Mouse (Mus musculus) spleen, postnatal 36 days (tissue): ENCODE measurements around the gene A330070K13Rik.

ENCODE experiments used
- DNase-seq, 2 experiments: peaks; one replicate each; pipeline ENCODE4 v3.0.0; 2022; ENCODE audit warnings: low spot score in 2 of 2, mixed read lengths in 1 of 2

A330070K13Rik gene

DNA sequence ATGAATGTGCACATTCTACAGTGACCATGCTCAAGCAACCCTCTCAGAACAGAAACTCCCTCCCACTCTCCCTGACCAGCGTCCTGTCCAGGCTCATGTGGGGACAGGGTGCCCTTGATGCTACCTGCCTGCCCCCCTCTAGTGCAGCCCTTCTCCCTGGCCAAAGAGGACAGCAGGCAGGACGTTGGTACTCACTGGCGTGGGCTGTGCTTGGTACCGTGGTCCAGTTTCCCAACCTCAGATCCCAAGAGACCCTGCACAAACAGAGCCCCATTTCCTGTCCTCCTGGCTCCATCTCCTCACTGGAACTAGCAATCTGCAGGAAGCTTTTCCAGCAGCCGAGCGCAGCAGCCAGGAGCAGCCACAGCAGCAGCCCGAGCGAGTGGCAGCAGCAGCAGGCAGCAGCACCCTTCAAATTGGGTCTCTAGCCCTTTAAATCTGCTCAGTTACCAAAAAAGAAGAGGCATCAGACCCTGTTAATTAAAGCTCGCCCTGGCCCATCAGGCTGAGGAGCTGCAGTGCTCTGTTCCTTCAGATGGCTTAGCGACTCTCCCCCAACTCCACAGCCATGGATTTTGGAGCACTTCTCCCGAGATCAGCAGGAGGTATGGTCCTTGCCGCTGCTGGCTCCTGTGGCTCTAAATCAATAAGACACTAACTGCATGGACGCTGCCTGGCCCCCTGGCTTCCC, at the start of gene A330070K13Rik:
A330070K13Rik (minus strand) TSS at position 410 of the 691 bp plus-strand sequence.
- DNase-seq, result no peak

DNA sequence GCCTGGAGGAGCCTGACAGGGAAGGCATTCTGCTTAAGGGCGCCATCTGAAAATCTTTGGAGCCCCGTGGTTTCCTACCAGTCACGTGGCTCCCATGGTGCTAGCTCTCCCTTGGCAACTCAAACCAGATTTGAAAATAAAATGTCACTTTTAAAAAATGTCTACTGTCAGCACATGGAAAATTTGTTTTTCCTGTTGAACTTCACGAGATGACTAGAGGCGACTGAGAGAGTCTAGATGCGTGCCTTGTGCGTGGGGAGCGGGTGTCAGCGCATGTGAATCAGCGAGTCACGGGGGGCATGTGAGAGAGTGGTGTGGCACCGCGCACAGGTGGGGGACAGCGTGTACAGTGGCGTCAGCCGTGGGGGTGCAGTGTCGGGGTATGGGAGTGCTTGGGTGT, 27.1 kb upstream of the A330070K13Rik start:
- no peak for DNase-seq

DNA sequence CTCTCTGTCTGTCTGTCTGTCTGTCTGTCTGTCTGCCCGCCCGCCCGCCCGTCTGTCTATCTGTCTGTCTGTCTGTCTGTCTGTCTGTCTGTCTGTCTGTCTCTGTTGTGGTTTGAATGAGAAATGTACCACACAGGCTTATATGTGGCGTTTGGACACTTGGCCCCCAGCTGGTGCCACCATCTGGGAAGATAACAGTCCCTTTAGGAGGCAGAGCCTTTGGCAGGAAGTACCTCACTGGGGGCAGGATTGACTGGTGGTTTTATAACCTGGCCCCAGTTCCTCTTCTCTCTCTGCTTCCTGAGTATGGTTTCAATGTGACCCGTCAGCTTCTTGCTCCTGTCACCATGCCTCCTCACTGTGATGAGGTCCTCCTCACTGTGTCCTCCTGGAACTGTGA, 25.3 kb upstream of the A330070K13Rik start:
- no peak for DNase-seq

DNA sequence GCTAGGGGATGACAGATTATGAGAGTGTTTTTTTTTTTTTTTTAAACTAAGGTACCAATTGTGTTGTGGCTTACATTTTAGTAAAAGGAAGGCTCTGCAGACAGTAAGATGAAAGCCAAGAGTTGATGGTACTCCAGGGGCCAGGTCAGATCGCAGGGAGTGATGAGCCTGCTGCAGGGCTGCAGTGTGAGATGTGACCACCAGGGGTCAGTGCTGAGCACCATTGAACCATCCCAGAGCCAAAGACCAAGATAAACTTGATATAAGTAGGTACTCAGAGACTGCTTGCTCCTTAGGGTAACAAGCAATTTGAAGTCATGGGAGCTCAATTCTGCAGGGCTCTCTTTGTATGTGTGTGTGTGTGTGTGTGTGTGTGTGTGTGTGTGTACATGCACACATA, 20.8 kb upstream of the A330070K13Rik start:
- DNase-seq, result no peak

DNA sequence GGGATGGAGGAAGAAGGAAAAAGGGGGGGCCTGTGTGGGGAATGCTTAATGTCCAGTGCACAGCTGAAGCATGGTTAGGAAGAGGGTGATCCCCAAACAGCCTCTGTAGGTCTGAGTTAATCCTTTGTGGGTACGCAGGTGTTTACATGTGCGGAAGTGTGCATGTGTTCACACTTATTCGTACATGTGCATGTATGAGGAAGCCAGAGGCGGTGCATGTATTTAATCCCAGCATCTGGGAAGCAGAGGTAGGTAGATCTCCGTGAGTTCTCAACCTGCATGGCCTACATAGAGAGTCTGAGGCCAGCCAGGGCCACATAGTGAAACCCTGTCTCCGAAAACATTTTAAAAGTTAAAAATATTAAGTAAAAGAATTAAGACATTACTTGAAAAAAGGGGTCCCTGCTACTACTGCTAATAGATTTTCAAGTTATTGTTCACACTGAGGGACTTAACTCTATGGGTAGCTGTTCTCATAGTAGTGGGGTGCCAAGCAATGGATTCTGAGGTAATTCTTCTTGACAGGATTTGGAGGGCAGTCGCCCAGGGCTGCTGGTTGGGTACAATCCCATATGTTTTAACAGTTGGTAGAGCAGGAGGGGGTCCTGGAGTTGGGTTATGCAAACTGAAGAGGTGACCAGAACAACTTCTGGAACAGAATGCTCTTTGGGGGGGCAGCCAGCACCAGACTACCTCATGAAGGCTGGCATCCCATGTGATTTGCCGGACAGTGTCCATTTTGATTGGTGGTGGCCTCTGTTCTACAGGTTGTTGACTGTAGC, 15.9 kb upstream of the A330070K13Rik start:
- no peak for DNase-seq

DNA sequence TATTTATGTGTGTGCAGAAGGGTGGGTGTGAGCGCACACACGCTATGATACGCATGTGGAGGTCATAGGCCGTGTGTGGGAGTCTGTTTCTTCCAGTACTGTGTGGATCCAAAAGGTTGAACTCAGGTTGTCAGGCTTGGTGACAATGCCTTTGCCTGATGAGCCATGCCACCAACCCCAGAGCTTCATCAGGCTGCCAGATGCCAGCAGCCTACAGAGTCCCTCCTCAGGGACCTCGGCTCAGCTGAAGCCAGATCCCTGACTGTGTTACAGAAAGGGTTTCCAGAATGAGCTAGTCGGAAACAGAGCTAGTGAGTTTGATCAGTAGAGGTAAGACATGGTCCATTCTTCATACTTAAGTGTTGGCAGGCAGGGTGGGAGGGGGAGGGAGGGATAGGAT, 10.7 kb upstream of the A330070K13Rik start:
- DNase-seq, result no peak

DNA sequence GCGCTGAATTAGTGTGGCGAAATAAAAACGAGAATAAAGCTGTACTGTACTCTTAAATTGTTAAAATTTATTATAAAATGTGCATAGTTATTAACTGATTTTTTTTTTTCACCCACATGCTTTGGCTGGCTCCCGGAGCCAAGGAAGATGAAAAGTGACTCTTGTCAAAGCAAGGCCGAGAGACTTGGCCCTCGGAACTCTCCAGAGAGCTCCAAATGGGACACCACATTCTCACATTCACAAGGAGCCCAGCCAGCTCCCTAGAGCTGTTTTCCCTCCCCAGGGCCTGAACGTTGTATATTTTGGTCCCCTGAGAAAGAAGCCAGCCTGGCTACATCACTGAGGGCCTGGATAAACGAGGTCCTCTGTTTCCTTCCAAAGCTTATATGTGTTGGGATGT, 10.0 kb upstream of the A330070K13Rik start:
- no peak for DNase-seq

DNA sequence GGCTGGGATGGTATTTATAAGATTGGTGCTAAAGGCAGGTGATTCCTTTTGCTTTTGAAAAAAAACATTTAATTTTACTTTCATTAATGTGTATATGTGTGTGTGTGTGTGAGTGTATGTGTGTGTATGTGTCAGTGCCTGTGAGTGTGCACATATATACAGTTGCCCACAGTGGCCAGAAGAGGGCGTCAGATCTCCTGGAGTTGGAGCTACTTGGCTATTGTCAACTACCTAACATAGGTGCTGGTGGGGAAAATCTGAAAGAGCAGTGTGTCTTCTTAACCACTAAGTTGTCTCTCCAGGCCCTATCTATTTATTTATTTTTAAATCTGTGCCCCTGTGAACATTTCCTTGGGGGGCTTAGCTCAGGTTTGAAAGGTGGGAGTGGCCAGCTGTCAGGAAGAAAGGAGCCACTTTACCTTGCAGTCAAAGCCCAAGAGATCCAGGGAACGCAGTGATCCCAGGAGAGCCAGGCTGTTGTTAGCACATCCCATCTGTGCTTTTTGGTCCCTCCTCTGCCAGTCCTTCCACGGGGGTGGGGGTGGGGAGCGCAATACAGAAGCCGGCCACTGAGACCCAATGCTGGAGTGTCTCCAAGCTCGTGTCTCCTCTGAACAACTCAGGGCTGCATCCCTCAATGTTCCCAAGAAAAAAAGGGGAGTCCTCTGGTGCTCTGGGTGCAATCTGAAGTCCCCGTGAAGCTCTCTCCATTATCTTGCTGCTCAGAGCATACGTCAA, 9.4 kb upstream of the A330070K13Rik start:
- no peak for DNase-seq

DNA sequence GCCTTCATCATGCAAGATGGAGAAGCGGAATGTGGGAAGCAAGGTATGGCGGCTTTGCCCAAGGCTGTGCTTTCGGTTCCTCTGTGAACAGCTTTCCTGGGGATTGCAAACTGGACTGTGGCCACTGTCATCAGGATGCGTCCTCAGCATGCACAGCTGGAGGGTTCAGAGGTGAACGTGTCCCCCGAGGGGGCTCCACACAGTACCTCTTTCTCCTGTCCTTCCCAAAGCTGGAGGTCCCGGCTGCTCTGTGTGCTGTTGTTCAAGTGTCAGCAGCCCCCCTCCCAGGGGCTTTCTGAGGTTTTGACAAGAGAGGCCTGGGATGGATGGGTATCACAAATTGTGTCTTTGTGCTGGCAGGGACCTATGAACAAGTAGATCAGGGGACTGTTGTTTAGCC, 2.0 kb upstream of the A330070K13Rik start:
- DNase-seq, result no peak

DNA sequence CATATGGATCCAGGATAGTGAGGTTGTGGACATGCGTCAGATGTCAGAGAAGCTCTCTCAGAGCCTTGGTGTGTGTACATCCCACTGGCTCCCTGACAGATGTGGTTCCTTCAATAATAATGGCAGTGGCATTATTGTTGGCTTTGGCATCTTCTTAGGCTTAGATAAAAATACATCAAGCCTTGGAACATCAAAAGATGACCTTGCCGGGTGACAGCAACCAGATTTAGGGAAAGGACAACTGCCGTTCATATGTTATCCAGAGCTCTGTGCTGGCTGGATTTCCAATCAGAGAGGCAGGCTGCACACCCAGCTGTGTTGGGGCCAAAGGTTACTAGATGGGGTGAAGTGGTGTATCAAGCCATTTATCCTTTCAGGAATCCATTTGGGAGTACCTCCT, 9.0 kb downstream of the A330070K13Rik start:
- DNase-seq, result no peak

DNA sequence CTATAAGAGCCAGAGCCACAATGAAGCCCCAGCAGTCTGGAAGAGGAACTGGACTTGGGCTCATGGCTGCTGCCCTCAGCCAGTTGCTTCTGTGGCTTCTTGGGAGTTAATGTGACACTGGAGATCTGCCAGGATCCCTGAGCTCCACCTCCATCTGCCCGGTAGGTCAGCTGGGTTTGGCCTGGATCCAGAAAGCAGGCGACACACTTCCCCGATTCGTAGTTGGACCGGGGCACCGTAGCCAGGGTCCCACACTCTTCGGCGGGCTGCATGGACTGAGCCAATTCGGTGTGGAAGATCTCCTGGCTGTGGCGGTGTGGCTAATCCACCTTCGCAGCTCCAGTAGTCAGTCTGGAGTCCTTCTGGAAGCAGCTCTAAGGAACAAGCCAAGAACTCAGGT, 15.2 kb downstream of the A330070K13Rik start, which contains the start of gene Caln1:
Caln1 (plus strand) TSS at position 219 of the 400 bp plus-strand sequence.
- DNase-seq, result no peak

DNA sequence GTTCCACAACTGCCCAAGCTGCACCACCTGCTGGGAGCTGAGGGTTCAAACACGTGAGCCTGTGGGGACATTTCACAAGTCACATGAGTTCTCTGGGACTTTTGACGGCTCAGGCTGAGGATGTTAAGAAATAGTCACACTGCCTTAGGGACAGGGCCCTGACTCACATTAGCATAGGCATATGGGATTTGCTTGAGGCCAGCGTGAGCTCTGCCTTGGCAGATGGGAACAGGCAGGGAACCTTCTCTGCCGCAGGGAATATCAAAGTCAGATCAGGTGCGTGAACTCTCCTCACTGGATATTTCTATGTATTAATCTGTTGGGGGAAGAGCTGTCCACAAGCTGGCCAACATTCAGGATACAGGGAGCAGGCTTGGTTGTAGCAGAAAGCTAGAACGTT, 16.2 kb downstream of the A330070K13Rik start:
- no peak for DNase-seq

DNA sequence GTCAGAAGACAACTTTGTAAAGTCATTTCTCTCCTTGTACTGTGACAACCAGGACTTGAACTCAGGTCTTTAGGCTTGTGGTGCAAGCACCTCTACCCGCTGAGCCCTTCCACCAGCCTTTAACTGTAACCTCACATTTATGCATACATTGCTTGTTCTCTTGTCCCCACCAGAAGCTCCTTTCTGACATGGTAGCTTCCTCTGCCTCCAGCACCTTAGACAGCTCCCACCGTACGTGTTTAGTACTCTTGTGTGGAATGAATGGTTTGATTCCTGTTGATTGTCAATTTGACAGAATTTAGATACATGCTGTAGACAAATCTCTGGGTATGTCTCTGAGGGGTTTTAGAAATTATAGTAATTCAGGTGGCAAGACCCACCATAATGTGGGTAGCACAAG, 20.7 kb downstream of the A330070K13Rik start:
- no peak for DNase-seq

DNA sequence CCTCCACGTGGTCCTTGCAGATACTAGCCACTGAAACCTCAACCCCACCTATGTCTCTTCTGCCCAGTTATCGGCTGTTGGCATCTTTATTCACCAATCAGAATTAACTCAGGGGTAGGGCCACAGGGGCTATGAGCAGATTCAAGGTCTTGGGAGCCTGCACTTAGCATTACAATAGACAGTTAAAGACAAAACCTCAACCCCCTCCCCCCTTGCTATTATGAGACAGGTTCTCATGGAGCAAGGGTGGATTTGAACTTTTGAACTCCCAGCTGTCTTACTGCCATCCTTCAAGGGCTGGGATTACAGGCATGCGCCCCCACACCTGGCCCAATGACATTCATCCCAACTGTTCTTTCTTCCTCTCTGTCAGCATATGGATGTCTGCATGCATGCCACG, 21.3 kb downstream of the A330070K13Rik start:
- DNase-seq, result no peak

DNA sequence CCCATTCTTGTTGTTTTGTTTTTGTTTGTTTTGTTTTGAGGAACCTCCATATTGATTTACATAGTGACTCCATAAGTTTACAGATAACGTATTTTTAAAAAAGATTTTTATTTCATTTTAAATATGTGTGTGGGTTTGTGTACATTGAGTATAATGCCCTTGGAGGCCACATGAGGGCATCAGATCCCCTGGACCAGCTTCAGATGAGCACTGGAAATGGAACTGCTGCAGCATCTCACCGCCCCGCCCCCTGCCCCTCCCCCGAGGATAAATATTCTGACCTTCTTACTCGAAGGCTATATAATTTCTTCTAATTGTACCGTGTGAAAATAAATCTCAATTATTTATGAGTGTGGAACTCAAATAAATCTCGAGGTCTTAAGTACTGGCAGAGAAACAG, 29.2 kb downstream of the A330070K13Rik start:
- no peak for DNase-seq

DNA sequence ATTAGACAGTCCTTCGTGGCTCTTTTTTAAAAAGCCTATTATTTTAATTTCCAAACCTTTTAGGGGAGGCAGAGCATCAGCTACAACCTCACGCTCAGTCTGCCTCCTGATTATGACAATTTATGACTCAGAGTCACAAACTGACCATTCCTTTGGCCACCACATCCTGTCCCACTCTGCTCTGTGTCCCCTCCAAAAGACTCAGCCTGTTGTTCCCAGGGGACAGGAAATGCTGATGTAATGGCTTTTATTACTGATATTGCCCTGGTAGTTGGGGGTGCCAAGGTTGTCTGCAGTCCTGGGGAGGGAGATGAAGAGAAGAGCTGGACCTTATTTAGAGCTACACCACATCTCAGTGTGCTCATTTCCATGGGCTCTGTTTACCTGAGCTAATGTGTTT, 38.6 kb downstream of the A330070K13Rik start:
- DNase-seq, result no peak

DNA sequence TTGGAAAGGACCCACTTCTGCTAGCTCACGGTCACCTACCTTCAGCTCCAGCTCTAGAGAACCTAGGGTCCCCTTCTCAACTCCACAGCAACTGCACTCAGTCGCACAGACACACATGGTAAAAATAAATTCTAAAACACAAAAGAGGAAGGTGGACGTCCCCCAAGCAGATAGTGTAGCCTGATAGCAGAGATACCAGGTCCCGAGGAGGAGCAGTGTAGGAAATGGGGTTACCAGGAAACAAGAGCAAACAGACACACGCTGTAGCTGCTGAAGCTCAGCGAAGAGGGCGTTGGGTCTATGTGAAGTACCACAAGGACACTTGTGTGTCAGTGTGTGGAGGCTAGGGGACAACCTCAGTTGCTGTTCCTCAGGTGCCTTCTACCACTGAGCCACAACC, 39.4 kb downstream of the A330070K13Rik start:
- DNase-seq, result no peak

DNA sequence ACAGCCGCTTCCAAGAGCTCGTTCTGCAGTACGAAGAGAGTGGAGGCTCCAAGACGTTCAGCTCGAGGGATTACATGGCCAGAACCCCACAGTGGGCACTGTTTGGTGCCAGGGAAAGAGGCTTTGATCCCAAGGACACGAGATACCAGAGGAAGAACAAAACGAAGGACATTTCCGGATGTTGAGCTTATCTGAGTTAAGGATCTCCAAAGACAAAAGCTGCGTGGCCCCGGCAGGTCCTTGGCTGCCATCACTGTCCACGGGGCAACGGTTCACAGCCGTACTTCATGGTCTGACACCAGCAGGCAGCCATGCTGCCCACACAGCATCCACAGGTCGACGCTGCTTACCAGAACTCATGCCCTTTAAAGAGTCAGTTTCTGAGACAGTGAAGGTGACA, 43.8 kb downstream of the A330070K13Rik start:
- no peak for DNase-seq

DNA sequence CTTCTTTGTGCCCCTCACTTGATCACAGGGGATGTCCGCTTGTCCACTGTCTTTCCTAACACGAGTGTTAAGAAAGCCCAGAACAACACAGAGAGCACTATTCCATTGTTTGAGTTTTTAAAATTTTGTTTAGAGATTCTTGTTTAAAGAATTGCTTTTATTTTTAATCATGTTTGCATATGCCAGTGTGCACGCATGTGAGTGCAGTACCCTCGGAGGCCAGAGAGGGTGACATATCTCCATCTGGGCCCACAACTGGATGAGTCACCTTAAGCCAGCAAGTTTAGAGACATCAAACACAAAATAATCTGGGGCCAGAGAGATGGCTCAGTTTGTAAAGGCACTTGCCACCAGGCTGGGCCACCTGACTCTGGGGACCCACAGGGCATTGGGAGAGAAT, 49.0 kb downstream of the A330070K13Rik start:
- DNase-seq, result no peak

DNA sequence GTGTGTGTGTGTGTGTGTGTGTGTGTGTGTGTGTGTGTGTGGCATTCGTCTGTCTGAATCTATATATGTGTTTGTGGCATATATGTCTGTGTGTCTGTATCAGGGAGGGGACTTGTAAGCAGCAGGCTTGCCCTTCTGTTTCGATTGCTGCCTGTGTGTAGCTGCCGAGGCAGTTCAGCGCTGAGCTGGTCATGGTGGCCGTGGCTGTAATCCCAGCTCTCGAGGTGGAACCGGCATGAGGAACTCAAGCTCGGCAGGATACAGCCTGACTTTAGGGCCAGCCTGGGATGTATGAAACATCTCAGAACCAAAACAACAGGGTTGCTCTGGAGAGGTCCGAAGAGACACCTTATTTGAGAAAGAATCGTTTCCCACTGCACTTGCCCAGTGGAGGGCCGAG, 50.5 kb downstream of the A330070K13Rik start:
- no peak for DNase-seq

DNA sequence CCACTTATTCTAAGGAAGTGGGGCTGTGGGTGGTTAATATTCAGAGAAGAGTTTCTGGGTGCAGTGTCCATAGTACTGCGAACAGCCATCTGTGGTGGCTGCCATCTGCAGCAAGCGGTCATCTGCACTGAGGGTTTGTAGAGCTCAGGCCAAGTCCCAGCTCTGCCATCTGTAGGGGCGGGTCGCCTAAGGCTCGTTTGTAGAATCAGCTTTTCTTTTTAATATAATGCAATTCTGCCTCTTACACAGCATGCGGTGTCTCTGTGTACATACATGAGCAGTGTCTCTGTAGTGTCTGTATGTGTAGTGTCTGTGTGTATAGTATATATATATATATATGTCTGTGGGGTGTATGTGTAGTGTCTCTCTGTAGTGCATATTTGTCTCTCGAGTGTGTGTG, 50.9 kb downstream of the A330070K13Rik start:
- no peak for DNase-seq

DNA sequence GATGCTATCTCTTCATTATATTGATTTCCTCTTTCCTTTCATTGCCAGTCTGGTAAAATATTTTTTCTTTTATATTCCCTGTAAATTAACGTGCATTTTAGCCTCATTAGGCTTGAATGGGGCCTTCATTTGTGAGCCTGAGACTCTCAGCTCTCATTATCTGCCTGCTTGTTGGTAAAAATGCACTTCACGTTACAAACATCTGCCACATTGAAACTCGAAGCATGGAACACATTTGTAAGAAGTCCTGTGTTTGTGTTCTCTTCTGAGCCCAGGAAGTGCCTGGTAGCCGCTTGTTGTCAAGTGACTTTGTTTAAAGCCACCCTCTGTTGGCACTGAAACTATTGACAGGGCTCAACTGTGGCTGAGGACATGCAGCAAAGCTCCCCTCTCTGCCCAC, 53.2 kb downstream of the A330070K13Rik start:
- DNase-seq, result no peak

DNA sequence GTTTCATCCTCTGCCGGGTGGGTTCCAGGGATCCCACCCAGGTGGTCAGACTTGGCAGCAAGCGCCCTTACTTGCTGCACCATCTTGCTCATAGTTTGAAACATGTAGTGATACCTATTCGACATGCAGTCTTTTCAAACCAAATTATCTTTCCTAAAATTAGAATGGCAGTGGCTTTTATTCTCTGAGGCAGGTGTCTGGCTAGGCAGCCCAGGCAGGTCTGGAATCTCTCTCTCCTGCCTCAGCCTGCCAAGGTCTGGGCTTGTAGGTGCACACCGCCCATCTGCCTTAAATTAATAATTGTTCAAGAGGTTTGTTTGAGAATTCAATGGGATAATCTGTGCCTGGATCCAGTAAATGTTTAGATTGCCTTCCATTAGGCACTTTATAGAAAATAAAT, 53.6 kb downstream of the A330070K13Rik start:
- no peak for DNase-seq
